Mouse (Mus musculus): ENCODE measurements around the gene Nsd1.
"Not testable (repeated sequence)": the region's sequence is repeated elsewhere in the genome, so short reads cannot be mapped to it uniquely, and the experiment has no call there.

The Nsd1 gene

GRCm38 (mm10) chr13:55209649-55210192 lies at the start of gene Nsd1:
Nsd1 (plus strand) TSS chr13:55209782.
- DNase-seq (ENCODE audit: low spot score): no peak

GRCm38 (mm10) chr13:55162365-55162764 lies 47.2 kb upstream of the Nsd1 start:
- no peak for DNase-seq (ENCODE audit: low spot score)

GRCm38 (mm10) chr13:55163553-55163952 lies 46.0 kb upstream of the Nsd1 start:
- no peak for DNase-seq (ENCODE audit: low spot score)

GRCm38 (mm10) chr13:55165831-55166339 lies 43.7 kb upstream of the Nsd1 start:
- no peak for DNase-seq (ENCODE audit: low spot score)

- no peak for DNase-seq (ENCODE audit: low spot score)
These were observed 42.5 kb upstream of the Nsd1 start for GRCm38 (mm10) chr13:55166806-55167725.

GRCm38 (mm10) chr13:55167798-55168197 lies 41.8 kb upstream of the Nsd1 start:
- no peak for DNase-seq (ENCODE audit: low spot score)

GRCm38 (mm10) chr13:55168255-55168654 lies 41.3 kb upstream of the Nsd1 start:
- no peak for DNase-seq (ENCODE audit: low spot score)

- DNase-seq (ENCODE audit: low spot score): peak; percentile 66
These were observed 40.6 kb upstream of the Nsd1 start for GRCm38 (mm10) chr13:55168958-55169369.

- peak; percentile 66 for DNase-seq (ENCODE audit: low spot score)
These were observed 37.9 kb upstream of the Nsd1 start for GRCm38 (mm10) chr13:55171517-55172335.

- no peak for DNase-seq (ENCODE audit: low spot score)
These were observed 37.2 kb upstream of the Nsd1 start for GRCm38 (mm10) chr13:55172336-55172770.

- no peak for DNase-seq (ENCODE audit: low spot score)
These were observed 35.2 kb upstream of the Nsd1 start for GRCm38 (mm10) chr13:55174347-55174746.

GRCm38 (mm10) chr13:55176265-55176664 lies 33.3 kb upstream of the Nsd1 start:
- no peak for DNase-seq (ENCODE audit: low spot score)

- no peak for DNase-seq (ENCODE audit: low spot score)
These were observed 31.6 kb upstream of the Nsd1 start for GRCm38 (mm10) chr13:55177903-55178496.

GRCm38 (mm10) chr13:55178556-55178955 lies 31.0 kb upstream of the Nsd1 start:
- peak; percentile 83 for DNase-seq (ENCODE audit: low spot score)

GRCm38 (mm10) chr13:55179591-55179990 lies 30.0 kb upstream of the Nsd1 start:
- DNase-seq (ENCODE audit: low spot score): no peak

- no peak for DNase-seq (ENCODE audit: low spot score)
These were observed 27.8 kb upstream of the Nsd1 start for GRCm38 (mm10) chr13:55181786-55182172.

GRCm38 (mm10) chr13:55182173-55182894 lies 27.2 kb upstream of the Nsd1 start:
- DNase-seq (ENCODE audit: low spot score): peak; percentile 70

- no peak for DNase-seq (ENCODE audit: low spot score)
These were observed 26.2 kb upstream of the Nsd1 start for GRCm38 (mm10) chr13:55183382-55183781.

GRCm38 (mm10) chr13:55187062-55187461 lies 22.5 kb upstream of the Nsd1 start:
- not testable (repeated sequence) for DNase-seq (ENCODE audit: low spot score)

GRCm38 (mm10) chr13:55189531-55190107 lies 20.0 kb upstream of the Nsd1 start:
- no peak for DNase-seq (ENCODE audit: low spot score)

All from layer of hippocampus, adult 11-12 months (tissue).